Mouse (Mus musculus): ENCODE results near the gene Pcyt1a. TPM values are rescaled to one million over a fixed set of nuclear protein-coding genes. Genes with fewer than 3 reads are reported as not detected.
A peak's percentile ranks its signal among the peaks of the same experiment; 100 is the strongest.

Pcyt1a gene
- 50.9 and 53.2 TPM in 2 replicates for polyA plus RNA-seq (2014; fragmentation: Nextera tagmentation; extraction: Ambion mirVana)

DNA sequence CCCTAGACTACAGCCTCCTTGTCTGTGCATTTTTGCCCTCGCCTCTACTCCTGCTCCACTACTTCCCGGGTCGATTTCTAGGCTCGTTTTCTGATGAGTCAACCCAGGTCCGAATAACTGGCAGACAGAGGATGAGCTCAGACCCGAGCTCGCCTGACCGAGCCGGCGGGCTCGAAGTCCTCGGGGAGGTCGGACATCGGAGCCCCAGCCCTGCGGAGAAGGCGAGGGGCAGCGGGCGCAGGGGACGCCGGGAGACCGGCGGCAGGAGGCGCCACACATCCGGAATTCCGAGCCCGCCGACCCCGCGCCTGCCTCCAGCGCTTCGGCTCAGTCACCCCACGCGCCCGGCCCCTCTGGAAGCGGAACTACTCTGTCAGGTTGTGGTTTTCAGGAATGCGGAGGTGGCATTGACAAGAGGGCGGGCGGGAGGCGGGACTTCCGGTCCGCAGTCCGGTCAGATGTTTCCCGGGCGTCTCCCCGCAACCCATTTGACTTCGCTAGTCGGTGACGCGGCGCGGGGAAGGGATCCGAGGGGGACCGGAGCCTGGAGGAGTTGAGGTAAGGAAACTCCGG lies at the start of gene Pcyt1a:
Gene Pcyt1a, plus strand, starts transcription at position 448 of the 573 bp plus-strand sequence.
- Histone ChIP-seq H3K9ac (replicated peaks; ENCODE audit: low read depth, low read length) (peak within 1 kb of the TSS; percentile 88), H3K27ac (ENCODE audit: low read depth, low read length) (peak within 1 kb of the TSS; percentile 92), H3K27me3 (ENCODE audit: control insufficient read depth, insufficient read depth, low read length) (no peaks in the 10 kb centered on the region), H3K4me1 (ENCODE audit: control insufficient read depth, insufficient read depth, low read length) (peaks cover 13% of the 10 kb centered on the region), H3K36me3 (ENCODE audit: control insufficient read depth, insufficient read depth, low read length) (no peaks in the 10 kb centered on the region), H3K9me3 (ENCODE audit: control insufficient read depth, low read length) (no peaks in the 10 kb centered on the region), H3K4me2 (ENCODE audit: low read depth, low read length) (peak within 1 kb of the TSS; percentile 75), H3K4me3 (ENCODE audit: low read depth, low read length) (peak within 1 kb of the TSS; percentile 74)
- 0% methylated on average over 54 of the region's 54 CpGs for WGBS
- peak; percentile 98 for ATAC-seq (ENCODE audit: low read depth)

DNA sequence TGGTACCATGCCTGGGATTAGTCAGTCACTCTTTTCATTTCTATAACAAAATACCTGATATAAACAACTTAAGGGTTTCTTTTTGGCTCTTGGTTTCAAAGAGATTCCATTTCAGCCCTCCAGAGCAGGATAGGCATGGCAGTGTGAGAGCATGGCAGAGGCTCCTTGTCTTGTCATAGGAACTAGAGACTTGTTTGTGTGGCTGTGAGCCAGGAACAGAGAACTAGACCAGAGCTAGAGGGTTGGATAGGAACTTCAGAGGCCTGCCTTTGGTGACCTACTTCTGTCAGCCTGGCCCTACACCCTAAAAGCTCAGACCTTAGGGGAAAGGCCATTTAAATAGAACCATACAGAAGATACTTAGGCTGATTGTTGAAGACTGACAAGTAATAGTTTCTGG lies 47.8 kb upstream of the Pcyt1a start:
- Histone ChIP-seq H3K27ac (ENCODE audit: low read depth, low read length) (no peak overlapping the region), H3K4me1 (ENCODE audit: control insufficient read depth, insufficient read depth, low read length) (no peaks in the 10 kb centered on the region), H3K4me3 (ENCODE audit: low read depth, low read length) (no peak overlapping the region), H3K36me3 (ENCODE audit: control insufficient read depth, insufficient read depth, low read length) (peaks cover 46% of the 10 kb centered on the region), H3K27me3 (ENCODE audit: control insufficient read depth, insufficient read depth, low read length) (no peaks in the 10 kb centered on the region), H3K9me3 (ENCODE audit: control insufficient read depth, low read length) (no peaks in the 10 kb centered on the region), H3K4me2 (ENCODE audit: low read depth, low read length) (no peak overlapping the region), H3K9ac (replicated peaks; ENCODE audit: low read depth, low read length) (no peak overlapping the region)
- ATAC-seq (ENCODE audit: low read depth): no peak

DNA sequence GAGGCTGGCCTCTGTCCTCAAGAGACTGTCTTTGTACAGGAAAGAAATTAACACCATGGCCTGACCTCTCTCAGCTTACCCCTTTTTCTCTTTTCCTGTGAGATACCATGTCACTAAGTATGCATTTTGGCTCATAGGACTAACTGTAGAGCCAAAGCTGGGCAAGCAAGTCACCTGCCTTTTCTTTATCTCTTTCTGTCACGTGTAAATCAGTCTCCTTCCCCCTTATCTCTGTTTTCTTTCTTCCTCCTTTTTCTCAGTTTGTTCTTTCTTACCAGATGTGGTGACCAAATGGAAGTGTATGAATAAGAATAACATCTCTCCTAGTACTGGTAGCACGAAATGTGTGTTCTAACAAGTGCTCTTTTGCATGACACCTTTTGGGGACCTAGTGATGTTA lies 45.8 kb upstream of the Pcyt1a start:
- no peak overlapping the region for H3K4me3 ChIP-seq (ENCODE audit: low read depth, low read length)
- no peak overlapping the region for H3K4me2 ChIP-seq (ENCODE audit: low read depth, low read length)
- ATAC-seq (ENCODE audit: low read depth): no peak
- H3K9ac ChIP-seq (replicated peaks; ENCODE audit: low read depth, low read length): no peak overlapping the region
- no peaks in the 10 kb centered on the region for H3K4me1 ChIP-seq (ENCODE audit: control insufficient read depth, insufficient read depth, low read length)
- WGBS: 87% methylated on average over 2 of the region's 2 CpGs
- no peak overlapping the region for H3K27ac ChIP-seq (ENCODE audit: low read depth, low read length)
- H3K36me3 ChIP-seq (ENCODE audit: control insufficient read depth, insufficient read depth, low read length): peaks cover 34% of the 10 kb centered on the region
- H3K9me3 ChIP-seq (ENCODE audit: control insufficient read depth, low read length): no peaks in the 10 kb centered on the region
- no peaks in the 10 kb centered on the region for H3K27me3 ChIP-seq (ENCODE audit: control insufficient read depth, insufficient read depth, low read length)

DNA sequence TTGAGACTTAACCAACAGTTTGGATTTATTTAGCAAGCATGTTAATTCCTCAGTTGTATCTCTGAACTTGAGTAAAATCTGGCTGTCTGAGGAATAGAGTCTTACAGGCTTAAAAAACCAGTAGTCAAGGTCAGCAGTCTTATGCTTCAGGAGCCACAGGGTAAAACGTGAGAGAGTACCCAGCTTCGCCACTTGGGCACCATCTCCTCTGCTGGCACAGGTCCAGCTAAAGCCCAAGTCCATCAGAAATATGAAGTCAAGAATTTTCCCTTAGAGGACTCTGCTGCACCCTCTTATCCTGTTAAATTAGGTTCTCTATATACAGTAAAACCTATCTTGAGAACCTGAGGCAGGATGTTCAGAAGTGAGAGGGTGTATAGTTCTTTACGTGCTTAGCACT lies 43.9 kb upstream of the Pcyt1a start:
- 83% methylated on average over 3 of the region's 3 CpGs for WGBS
- H3K9me3 ChIP-seq (ENCODE audit: control insufficient read depth, low read length): no peaks in the 10 kb centered on the region

DNA sequence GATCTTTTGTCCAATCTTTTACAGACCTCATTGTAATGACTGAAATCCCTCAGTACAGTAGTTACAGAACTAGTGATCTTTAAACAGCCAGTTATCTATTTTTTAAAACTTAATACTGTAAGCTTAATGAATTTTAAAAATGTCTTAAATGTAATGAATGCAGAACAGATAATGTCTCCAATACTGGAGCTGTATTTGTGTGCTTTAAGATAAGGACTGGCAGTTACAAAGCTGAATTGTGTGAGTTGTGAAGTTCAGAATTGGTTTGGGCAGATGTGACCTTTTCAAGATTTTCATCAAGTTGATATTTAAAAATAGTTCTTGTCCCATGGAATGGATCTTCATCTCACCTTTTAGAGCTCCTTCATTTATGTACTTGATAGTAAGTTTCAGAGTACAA lies 41.7 kb upstream of the Pcyt1a start:
- Histone ChIP-seq H3K4me3 (ENCODE audit: low read depth, low read length) (no peak overlapping the region), H3K4me1 (ENCODE audit: control insufficient read depth, insufficient read depth, low read length) (no peaks in the 10 kb centered on the region), H3K36me3 (ENCODE audit: control insufficient read depth, insufficient read depth, low read length) (peaks cover 25% of the 10 kb centered on the region), H3K9ac (replicated peaks; ENCODE audit: low read depth, low read length) (no peak overlapping the region), H3K27me3 (ENCODE audit: control insufficient read depth, insufficient read depth, low read length) (no peaks in the 10 kb centered on the region), H3K27ac (ENCODE audit: low read depth, low read length) (no peak overlapping the region), H3K9me3 (ENCODE audit: control insufficient read depth, low read length) (no peaks in the 10 kb centered on the region), H3K4me2 (ENCODE audit: low read depth, low read length) (no peak overlapping the region)
- ATAC-seq (ENCODE audit: low read depth): no peak

More for the DNA sequence above, 43.9 kb upstream of the Pcyt1a start:
- H3K27me3 ChIP-seq (ENCODE audit: control insufficient read depth, insufficient read depth, low read length): no peaks in the 10 kb centered on the region
- H3K9ac ChIP-seq (replicated peaks; ENCODE audit: low read depth, low read length): no peak overlapping the region
- peaks cover 31% of the 10 kb centered on the region for H3K36me3 ChIP-seq (ENCODE audit: control insufficient read depth, insufficient read depth, low read length)
- H3K27ac ChIP-seq (ENCODE audit: low read depth, low read length): no peak overlapping the region
- no peak for ATAC-seq (ENCODE audit: low read depth)
- no peak overlapping the region for H3K4me3 ChIP-seq (ENCODE audit: low read depth, low read length)
- no peaks in the 10 kb centered on the region for H3K4me1 ChIP-seq (ENCODE audit: control insufficient read depth, insufficient read depth, low read length)
- no peak overlapping the region for H3K4me2 ChIP-seq (ENCODE audit: low read depth, low read length)

DNA sequence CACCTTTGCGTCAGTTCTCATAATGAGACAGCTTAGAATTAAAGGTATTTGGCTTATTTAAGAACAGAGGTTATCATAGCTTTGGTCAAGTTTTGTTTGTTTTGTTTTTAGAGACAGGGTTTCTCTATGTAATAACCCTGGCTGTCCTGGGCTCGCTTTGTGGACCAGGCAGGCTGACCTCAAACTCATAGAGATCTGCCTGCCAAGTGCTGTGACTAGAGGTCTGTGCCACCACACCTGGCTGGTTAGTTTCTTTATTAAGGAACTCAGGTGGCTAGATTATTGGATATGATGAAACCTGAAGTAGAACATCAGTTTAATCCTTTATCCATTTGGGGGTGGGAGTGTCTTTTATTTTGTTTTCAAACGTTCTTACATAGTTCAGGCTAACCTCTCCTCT lies 40.9 kb upstream of the Pcyt1a start:
- WGBS: 92% methylated on average over 3 of the region's 3 CpGs
- Histone ChIP-seq H3K4me1 (ENCODE audit: control insufficient read depth, insufficient read depth, low read length) (no peaks in the 10 kb centered on the region), H3K36me3 (ENCODE audit: control insufficient read depth, insufficient read depth, low read length) (peaks cover 22% of the 10 kb centered on the region), H3K9me3 (ENCODE audit: control insufficient read depth, low read length) (no peaks in the 10 kb centered on the region), H3K4me2 (ENCODE audit: low read depth, low read length) (no peak overlapping the region), H3K27ac (ENCODE audit: low read depth, low read length) (no peak overlapping the region), H3K27me3 (ENCODE audit: control insufficient read depth, insufficient read depth, low read length) (no peaks in the 10 kb centered on the region), H3K4me3 (ENCODE audit: low read depth, low read length) (no peak overlapping the region), H3K9ac (replicated peaks; ENCODE audit: low read depth, low read length) (no peak overlapping the region)
- ATAC-seq (ENCODE audit: low read depth): no peak

DNA sequence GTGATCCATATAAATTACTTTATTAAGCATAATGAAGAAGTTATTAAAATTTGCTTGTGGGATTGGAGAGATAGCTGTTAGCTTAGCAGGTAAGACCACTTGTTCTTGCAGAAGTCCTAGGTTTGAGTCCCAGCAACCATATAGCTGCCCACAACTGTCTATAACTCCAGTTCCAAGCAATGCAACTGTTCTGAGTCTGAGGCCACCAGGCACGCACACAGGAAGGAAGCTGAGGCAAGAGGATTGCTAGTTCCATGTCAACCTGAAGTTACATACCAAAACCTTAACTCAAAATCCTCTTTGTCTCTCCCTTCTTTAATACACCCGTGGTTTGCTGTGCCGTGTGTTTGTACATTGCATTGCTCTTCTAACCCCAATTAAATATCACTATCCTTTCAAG lies 39.8 kb upstream of the Pcyt1a start:
- Histone ChIP-seq H3K9me3 (ENCODE audit: control insufficient read depth, low read length) (no peaks in the 10 kb centered on the region), H3K4me3 (ENCODE audit: low read depth, low read length) (no peak overlapping the region), H3K9ac (replicated peaks; ENCODE audit: low read depth, low read length) (no peak overlapping the region), H3K36me3 (ENCODE audit: control insufficient read depth, insufficient read depth, low read length) (peaks cover 13% of the 10 kb centered on the region), H3K27me3 (ENCODE audit: control insufficient read depth, insufficient read depth, low read length) (no peaks in the 10 kb centered on the region), H3K27ac (ENCODE audit: low read depth, low read length) (no peak overlapping the region), H3K4me1 (ENCODE audit: control insufficient read depth, insufficient read depth, low read length) (no peaks in the 10 kb centered on the region), H3K4me2 (ENCODE audit: low read depth, low read length) (no peak overlapping the region)
- 95% methylated on average over 3 of the region's 3 CpGs for WGBS
- no peak for ATAC-seq (ENCODE audit: low read depth)

DNA sequence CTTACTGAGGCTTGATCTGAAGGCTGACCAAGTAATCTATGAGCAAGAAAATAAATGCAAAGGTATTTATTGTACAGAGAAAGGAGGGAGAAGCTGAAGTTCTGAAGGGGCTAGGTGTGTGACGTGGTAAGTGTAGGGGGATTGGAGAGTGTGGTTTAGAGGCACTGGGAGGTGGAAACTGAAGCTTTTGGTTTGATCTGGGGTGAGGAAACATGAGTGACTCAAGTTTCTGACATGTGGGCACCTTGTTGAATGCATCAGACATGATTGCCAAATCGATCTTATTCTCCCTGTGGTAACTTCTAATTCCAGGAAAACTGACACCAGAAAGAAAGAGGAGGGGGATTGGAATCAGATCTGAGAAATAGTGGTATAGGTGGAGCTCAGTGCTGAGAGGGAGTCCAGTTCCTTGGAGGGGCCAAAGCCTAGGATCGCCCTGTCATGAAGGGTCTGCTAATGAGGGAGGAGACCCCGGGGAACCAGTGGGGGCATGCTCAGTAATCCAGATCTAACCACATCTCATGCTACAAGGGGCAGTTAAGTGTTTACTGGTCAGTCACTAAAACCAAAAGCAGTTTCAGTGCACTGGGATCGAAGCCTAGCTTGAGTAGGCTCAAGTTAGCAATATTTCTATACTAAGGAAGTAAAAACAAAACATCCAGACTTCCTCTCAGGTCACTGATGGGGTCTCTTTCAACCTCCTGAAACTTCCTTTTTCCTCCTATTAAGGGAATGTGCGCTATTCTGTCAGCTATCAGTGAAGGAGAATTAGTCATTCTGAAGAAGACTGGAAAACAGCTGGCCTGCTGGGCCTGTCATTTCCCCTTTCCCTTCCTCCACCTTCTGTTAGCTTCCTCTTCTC lies 34.8 kb upstream of the Pcyt1a start:
- H3K4me1 ChIP-seq (ENCODE audit: control insufficient read depth, insufficient read depth, low read length): no peaks in the 10 kb centered on the region
- no peak overlapping the region for H3K27ac ChIP-seq (ENCODE audit: low read depth, low read length)
- H3K9me3 ChIP-seq (ENCODE audit: control insufficient read depth, low read length): no peaks in the 10 kb centered on the region
- no peak overlapping the region for H3K4me2 ChIP-seq (ENCODE audit: low read depth, low read length)
- H3K4me3 ChIP-seq (ENCODE audit: low read depth, low read length): no peak overlapping the region
- no peak for ATAC-seq (ENCODE audit: low read depth)
- peaks cover 3% of the 10 kb centered on the region; the same call in 1 of the 2 replicates for H3K36me3 ChIP-seq (ENCODE audit: control insufficient read depth, insufficient read depth, low read length)
- WGBS: 73% methylated on average over 6 of the region's 6 CpGs
- H3K9ac ChIP-seq (replicated peaks; ENCODE audit: low read depth, low read length): no peak overlapping the region
- H3K27me3 ChIP-seq (ENCODE audit: control insufficient read depth, insufficient read depth, low read length): no peaks in the 10 kb centered on the region

DNA sequence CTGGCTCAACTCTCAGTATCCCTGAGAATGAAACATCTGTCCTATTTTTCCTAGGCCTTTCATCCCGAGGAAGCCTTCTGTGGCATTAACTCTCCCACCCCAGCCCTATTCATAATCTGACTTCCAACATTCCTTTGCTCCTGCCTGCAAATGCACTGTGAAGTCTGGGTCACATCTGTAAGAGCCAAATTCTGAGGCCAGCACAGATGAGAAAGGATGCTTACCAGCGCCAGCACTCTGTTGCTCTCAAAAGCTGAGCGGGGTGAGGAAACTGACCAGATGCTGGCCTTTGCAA lies 34.2 kb upstream of the Pcyt1a start:
- Histone ChIP-seq H3K36me3 (ENCODE audit: control insufficient read depth, insufficient read depth, low read length) (peaks cover 3% of the 10 kb centered on the region; the same call in 1 of the 2 replicates), H3K27me3 (ENCODE audit: control insufficient read depth, insufficient read depth, low read length) (no peaks in the 10 kb centered on the region), H3K27ac (ENCODE audit: low read depth, low read length) (no peak overlapping the region), H3K9me3 (ENCODE audit: control insufficient read depth, low read length) (no peaks in the 10 kb centered on the region), H3K4me1 (ENCODE audit: control insufficient read depth, insufficient read depth, low read length) (no peaks in the 10 kb centered on the region), H3K4me3 (ENCODE audit: low read depth, low read length) (no peak overlapping the region), H3K4me2 (ENCODE audit: low read depth, low read length) (no peak overlapping the region), H3K9ac (replicated peaks; ENCODE audit: low read depth, low read length) (no peak overlapping the region)
- ATAC-seq (ENCODE audit: low read depth): no peak
- WGBS: 74% methylated on average over 3 of the region's 3 CpGs

Data from neural tube, embryonic 14.5 days (tissue).